Mouse (Mus musculus) lung, embryonic 14.5 days (tissue): ENCODE measurements around the gene Slc38a3. TPM values are rescaled to one million over a fixed set of nuclear protein-coding genes. Genes with fewer than 3 reads are reported as not detected.
A peak's percentile ranks its signal among the peaks of the same experiment; 100 is the strongest.

Source experiments
- ATAC-seq: fragments of 200-750 bp; cut with Nextera tagmentation; 2 replicates; pipeline ENCODE4 v1.8.0; 2017; ENCODE audit warnings: mild to moderate bottlenecking, moderate TSS enrichment, moderate library complexity; ENCODE audit not compliant: insufficient read depth
- DNase-seq: peaks from one replicate; pipeline ENCODE4 v3.0.0-alpha.2; 2015
- H3K27ac ChIP-seq: fragments of 300-500 bp; sonication (generic); 2 replicates; pipeline ENCODE4 v1.5.1; 2014; ENCODE audit warnings: low read depth, mild to moderate bottlenecking, moderate library complexity
- H3K27me3 ChIP-seq: fragments of 300-500 bp; sonication (generic); 2 replicates; pipeline ENCODE4 v1.6.1; 2014; ENCODE audit warnings: low read length, control low read depth; ENCODE audit not compliant: insufficient read depth
- H3K36me3 ChIP-seq: fragments of 300-500 bp; sonication (generic); 2 replicates; pipeline ENCODE4 v1.6.1; 2014; ENCODE audit warnings: control low read depth; ENCODE audit not compliant: insufficient read depth
- H3K4me1 ChIP-seq: fragments of 300-500 bp; sonication (generic); 2 replicates; pipeline ENCODE4 v1.6.1; 2014; ENCODE audit warnings: antibody characterized with exemption, control low read depth; ENCODE audit not compliant: insufficient read depth
- H3K4me2 ChIP-seq: fragments of 300-500 bp; sonication (generic); 2 replicates; pipeline ENCODE4 v1.6.1; 2014; ENCODE audit warnings: mild to moderate bottlenecking
- H3K4me3 ChIP-seq: fragments of 300-500 bp; sonication (generic); 2 replicates; pipeline ENCODE4 v1.5.1; 2014; ENCODE audit warnings: low read depth, low read length
- H3K9ac ChIP-seq: fragments of 300-500 bp; sonication (generic); 2 replicates; pipeline ENCODE4 v1.6.1; 2014
- H3K9me3 ChIP-seq: fragments of 300-500 bp; sonication (generic); 2 replicates; pipeline ENCODE4 v1.6.1; 2016; ENCODE audit warnings: low read depth, low read length, control low read depth
- CTCF ChIP-seq: IDR thresholded peaks from 2 replicates; pipeline ENCODE4 v1.5.1; 2016; ENCODE audit warnings: antibody characterized with exemption, low read depth
- WGBS: fragments of 180-500 bp; shearing (Covaris S2); extraction: QIAGEN DNeasy Blood & Tissue Kit; methylation state at CpG from one replicate; pipeline ENCODE4 v1.1.7; 2014; 5-methylcytosine and 5-hydroxymethylcytosine counted together
- polyA plus RNA-seq: library from polyadenylated mRNA; unstranded; fragments of >200 nt; fragmentation: Nextera tagmentation; extraction: Ambion mirVana; gene quantifications from 2 replicates; pipeline ENCODE4 v1.2.1, GENCODE M21; 2014

Slc38a3 gene
- polyA plus RNA-seq, 1 experiment from 2014 or later, result 3.6 TPM

DNA sequence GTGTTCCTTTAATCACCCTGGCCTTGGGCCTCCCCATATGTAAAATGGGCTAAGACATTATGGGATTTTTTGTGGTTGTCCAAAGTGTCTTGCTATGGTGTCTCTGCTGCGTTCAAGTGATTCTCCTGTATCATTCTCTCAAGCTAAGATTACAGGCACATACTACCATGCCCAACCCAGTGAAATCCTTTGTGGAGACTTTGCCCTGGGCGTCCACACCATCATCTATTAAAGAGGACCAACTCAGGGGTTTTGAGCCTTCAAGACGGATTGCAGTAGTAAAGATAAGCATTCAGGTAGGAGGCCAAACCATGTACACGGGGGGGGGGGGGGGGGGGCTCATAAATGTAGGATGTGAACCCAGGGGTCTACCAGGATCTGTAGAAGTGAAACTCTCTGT lies 14.7 kb downstream of the Slc38a3 start:
- no peaks in the 10 kb centered on the region; the same call in 1 of the 2 replicates for H3K4me1 ChIP-seq
- no peak overlapping the region for H3K4me2 ChIP-seq
- no peak overlapping the region for H3K4me3 ChIP-seq
- ATAC-seq, result no peak
- H3K9ac ChIP-seq, result no peak overlapping the region
- no peaks in the 10 kb centered on the region for H3K36me3 ChIP-seq
- DNase-seq, result no peak
- no peak overlapping the region for H3K27ac ChIP-seq
- H3K9me3 ChIP-seq, result no peaks in the 10 kb centered on the region
- no peak for TF ChIP-seq CTCF
- WGBS, result 80% methylated on average over 4 of the region's 4 CpGs
- H3K27me3 ChIP-seq, result no peaks in the 10 kb centered on the region

DNA sequence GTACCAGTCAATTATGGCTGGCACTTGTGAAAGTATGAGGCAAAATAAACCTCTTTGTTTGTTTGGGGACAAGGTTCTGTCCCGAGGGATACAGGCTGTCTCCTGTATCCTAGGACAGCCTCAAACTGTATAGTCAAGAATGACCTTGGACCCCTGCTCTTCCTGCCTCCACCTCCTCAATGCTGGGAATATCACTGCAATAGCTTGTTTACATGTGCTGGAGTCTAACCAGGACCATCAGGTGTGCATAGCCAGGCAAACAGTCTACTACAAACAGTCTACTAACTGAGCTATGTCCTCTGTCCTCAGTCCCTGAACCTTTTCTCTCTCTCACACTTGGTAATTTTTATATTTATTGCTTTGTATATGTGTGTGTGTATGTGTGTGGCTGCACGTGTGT lies 15.9 kb downstream of the Slc38a3 start:
- no peaks in the 10 kb centered on the region for H3K36me3 ChIP-seq
- H3K27ac ChIP-seq, result no peak overlapping the region
- WGBS, result 69% methylated on average over 2 of the region's 2 CpGs
- no peak overlapping the region for H3K4me2 ChIP-seq
- ATAC-seq (no peak), DNase-seq (no peak)
- no peak overlapping the region for H3K4me3 ChIP-seq
- no peak for TF ChIP-seq CTCF
- H3K27me3 ChIP-seq, result no peaks in the 10 kb centered on the region
- no peak overlapping the region for H3K9ac ChIP-seq
- no peaks in the 10 kb centered on the region; the same call in 1 of the 2 replicates for H3K4me1 ChIP-seq
- H3K9me3 ChIP-seq, result no peaks in the 10 kb centered on the region

DNA sequence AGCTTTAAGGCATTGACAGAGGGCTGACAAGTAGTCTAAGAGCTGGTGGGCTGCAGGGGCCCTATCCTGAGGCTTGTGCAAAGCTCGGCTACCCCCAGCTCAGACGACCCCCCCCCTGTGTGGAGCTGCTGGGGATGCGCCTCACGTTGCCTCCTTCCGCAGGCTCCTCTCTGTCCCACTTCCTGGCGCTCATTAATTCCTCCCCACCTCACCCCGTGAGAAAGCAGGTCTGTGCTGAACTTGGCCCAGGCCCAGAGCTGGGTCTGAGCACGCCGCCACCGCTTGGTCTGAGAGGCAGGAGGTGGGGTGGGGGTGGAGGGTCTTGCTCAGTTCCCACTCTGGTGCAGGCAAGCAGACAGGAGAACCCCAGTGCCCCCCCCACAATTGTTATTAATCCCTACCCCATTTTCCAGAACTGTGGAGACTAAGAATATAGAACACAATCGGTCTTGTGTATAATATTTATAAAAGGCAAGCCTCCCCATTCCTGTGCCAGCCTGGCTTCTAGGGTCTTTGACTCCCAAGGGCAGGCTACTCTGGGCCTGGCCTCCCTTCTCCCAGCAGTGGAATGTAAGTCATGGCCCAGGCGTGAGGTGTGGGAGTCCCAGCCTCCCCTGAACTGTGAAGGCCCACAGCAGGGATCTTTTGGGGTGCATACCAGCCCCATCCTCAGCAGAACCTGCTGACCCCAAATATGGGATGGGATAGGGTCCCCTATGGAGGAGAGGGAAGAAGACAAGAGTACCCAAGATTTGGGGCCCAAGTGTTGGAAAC lies 18.4 kb downstream of the Slc38a3 start:
- no peak for ATAC-seq
- H3K4me1 ChIP-seq, result no peaks in the 10 kb centered on the region; the same call in 1 of the 2 replicates
- H3K27me3 ChIP-seq, result no peaks in the 10 kb centered on the region
- WGBS, result 28% methylated on average over 12 of the region's 12 CpGs
- no peak overlapping the region for H3K4me2 ChIP-seq
- H3K9ac ChIP-seq, result no peak overlapping the region
- H3K4me3 ChIP-seq, result no peak overlapping the region
- no peak for DNase-seq
- no peak for TF ChIP-seq CTCF
- H3K36me3 ChIP-seq, result no peaks in the 10 kb centered on the region
- H3K27ac ChIP-seq, result no peak overlapping the region
- H3K9me3 ChIP-seq, result no peaks in the 10 kb centered on the region

DNA sequence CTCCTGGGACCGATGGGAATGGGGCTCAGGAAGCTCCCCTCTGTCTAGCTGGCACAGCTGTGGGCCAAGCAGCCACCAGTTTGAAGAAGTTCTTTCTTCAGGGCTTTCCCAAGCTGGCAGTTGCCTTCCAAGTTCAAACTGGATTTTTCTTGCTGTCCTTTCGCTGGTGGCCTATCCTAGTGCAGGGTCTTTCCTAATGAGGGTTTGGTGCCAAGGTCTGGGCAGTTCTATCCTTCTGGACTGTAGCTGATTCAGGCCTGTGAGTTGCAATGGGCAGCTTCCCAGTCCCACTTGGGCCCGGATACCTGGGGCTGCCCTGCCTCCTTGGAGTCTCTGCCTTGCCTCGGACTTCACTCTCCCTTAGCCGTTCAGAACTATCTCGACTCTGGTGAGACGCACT lies 19.1 kb downstream of the Slc38a3 start:
- no peak overlapping the region for H3K4me3 ChIP-seq
- no peaks in the 10 kb centered on the region for H3K27me3 ChIP-seq
- TF ChIP-seq CTCF, result no peak
- H3K9me3 ChIP-seq, result no peaks in the 10 kb centered on the region
- H3K4me1 ChIP-seq, result no peaks in the 10 kb centered on the region; the same call in 1 of the 2 replicates
- WGBS, result 61% methylated on average over 7 of the region's 7 CpGs
- ATAC-seq (no peak), DNase-seq (no peak)
- H3K9ac ChIP-seq, result no peak overlapping the region
- no peak overlapping the region for H3K4me2 ChIP-seq
- no peaks in the 10 kb centered on the region for H3K36me3 ChIP-seq
- no peak overlapping the region for H3K27ac ChIP-seq

DNA sequence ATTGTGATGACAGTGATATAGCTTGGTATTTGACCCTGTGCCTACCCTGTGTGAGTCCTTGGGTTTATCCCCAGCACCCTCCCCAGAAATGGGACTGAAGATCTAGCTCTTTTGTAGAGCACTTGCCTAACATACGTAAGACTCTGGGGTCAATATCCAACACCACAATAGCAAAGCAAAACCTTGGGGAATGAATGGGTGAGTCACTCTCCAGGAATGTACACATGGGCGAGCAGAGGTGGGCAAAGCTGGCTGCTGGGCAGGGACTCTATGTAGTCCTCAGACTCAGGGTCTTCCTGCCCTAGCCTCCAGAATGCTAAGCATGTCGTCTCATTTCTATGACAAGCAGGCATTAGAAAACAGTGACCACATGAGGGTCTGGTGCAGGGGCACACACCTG lies 20.6 kb downstream of the Slc38a3 start:
- Histone ChIP-seq H3K4me3 (no peak overlapping the region), H3K36me3 (no peaks in the 10 kb centered on the region), H3K4me2 (no peak overlapping the region), H3K9ac (no peak overlapping the region), H3K27ac (no peak overlapping the region), H3K27me3 (no peaks in the 10 kb centered on the region), H3K9me3 (no peaks in the 10 kb centered on the region), H3K4me1 (no peaks in the 10 kb centered on the region; the same call in 1 of the 2 replicates)
- ATAC-seq (no peak), DNase-seq (no peak)
- TF ChIP-seq CTCF, result no peak
- 43% methylated on average over 3 of the region's 3 CpGs for WGBS

DNA sequence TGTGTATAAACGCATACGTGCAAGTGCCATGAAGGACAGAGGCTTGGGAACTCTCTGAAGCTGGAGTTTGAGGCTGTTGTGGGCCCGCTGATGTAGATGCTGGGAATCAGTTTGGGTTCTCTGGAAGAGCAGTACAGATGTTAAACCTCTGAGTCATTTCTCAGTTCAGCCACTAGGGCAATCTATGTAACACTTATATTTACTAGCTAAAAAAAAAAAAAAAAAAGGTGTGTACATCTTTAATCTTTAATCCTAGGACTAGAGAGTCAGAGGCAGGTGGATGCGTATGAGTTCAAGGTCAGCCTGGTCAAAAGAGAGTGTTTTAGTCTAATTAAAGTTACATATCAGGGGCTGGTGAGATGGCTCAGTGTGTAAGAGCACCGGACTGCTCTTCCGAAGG lies 22.4 kb downstream of the Slc38a3 start:
- H3K4me2 ChIP-seq, result no peak overlapping the region
- ATAC-seq (no peak), DNase-seq (no peak)
- no peak overlapping the region for H3K4me3 ChIP-seq
- H3K4me1 ChIP-seq, result no peaks in the 10 kb centered on the region; the same call in 1 of the 2 replicates
- no peaks in the 10 kb centered on the region for H3K27me3 ChIP-seq
- WGBS, result 78% methylated on average over 6 of the region's 6 CpGs
- H3K9ac ChIP-seq, result no peak overlapping the region
- no peaks in the 10 kb centered on the region for H3K36me3 ChIP-seq
- no peaks in the 10 kb centered on the region for H3K9me3 ChIP-seq
- H3K27ac ChIP-seq, result no peak overlapping the region
- TF ChIP-seq CTCF, result no peak; the same call in 1 of the 2 replicates

DNA sequence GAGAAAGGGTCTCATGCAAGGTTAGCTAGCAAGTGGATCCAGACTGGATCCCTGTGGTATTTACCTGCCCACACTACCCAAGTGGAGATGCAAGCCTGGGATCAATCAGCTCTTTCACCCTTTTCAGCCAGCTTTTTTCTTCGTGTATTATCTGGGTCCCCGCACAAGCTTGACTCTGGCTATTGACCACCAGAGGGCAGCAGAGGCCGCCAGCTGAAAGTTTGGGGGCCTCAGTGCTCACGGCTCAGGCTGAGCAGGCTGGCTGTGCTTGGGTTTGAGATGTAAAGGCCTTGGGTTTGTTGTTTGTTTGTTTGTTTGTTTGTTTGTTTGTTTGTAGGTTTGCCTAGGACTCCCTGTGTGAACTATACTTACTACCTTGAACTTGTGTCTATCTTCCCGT lies 23.8 kb downstream of the Slc38a3 start:
- Histone ChIP-seq H3K27me3 (no peaks in the 10 kb centered on the region), H3K4me1 (no peaks in the 10 kb centered on the region), H3K4me2 (peak overlapping the region; percentile 76; the same call in 1 of the 2 replicates), H3K9me3 (no peaks in the 10 kb centered on the region), H3K27ac (no peak overlapping the region), H3K9ac (no peak overlapping the region), H3K4me3 (no peak overlapping the region), H3K36me3 (no peaks in the 10 kb centered on the region)
- peak; percentile 95 for DNase-seq
- peak; percentile 70; the same call in 1 of the 2 replicates for ATAC-seq
- WGBS, result 10% methylated on average over 5 of the region's 5 CpGs
- peak; percentile 98 for TF ChIP-seq CTCF
